Mouse (Mus musculus) kidney, postnatal 25 days (tissue): ENCODE measurements around the gene Pfn1.
A peak's percentile ranks its signal among the peaks of the same experiment; 100 is the strongest.

Experiments used
- DNase-seq, 2 experiments: peaks; one replicate each; pipeline ENCODE4 v3.0.0; 2021; ENCODE audit warnings: mixed read lengths in 2 of 2

Pfn1 gene

GRCm38 (mm10) chr11:70637764-70638163 lies 16.7 kb downstream of the Pfn1 start:
- DNase-seq: no peak

GRCm38 (mm10) chr11:70635601-70636000 lies 18.8 kb downstream of the Pfn1 start:
- peak in 1 of 2 experiments; percentile 35 for DNase-seq

GRCm38 (mm10) chr11:70630129-70630528 lies 24.3 kb downstream of the Pfn1 start:
- DNase-seq: peak; percentile 62 to 79

- DNase-seq: peak in 1 of 2 experiments; percentile 37
Measured at GRCm38 (mm10) chr11:70629557-70629956, 24.9 kb downstream of the Pfn1 start.

- DNase-seq: no peak
Measured at GRCm38 (mm10) chr11:70628431-70628830, 26.0 kb downstream of the Pfn1 start.

GRCm38 (mm10) chr11:70626877-70627276 lies 27.6 kb downstream of the Pfn1 start:
- peak in 1 of 2 experiments; percentile 47 for DNase-seq

- peak; percentile 49 to 76 for DNase-seq
Measured at GRCm38 (mm10) chr11:70625473-70625872, 29.0 kb downstream of the Pfn1 start.

GRCm38 (mm10) chr11:70623053-70623742 lies 31.2 kb downstream of the Pfn1 start:
- DNase-seq: peak in 1 of 2 experiments; percentile 31

GRCm38 (mm10) chr11:70621972-70622814 lies 32.3 kb downstream of the Pfn1 start:
- DNase-seq: no peak

- no peak for DNase-seq
Measured at GRCm38 (mm10) chr11:70619101-70619500, 35.3 kb downstream of the Pfn1 start, which contains the start of gene Chrne. TSS of gene Chrne (minus strand) at chr11:70619216.

- DNase-seq: no peak
Measured at GRCm38 (mm10) chr11:70615516-70616093, 38.8 kb downstream of the Pfn1 start, which contains the start of gene 4930544D05Rik. TSS of gene 4930544D05Rik (plus strand) at chr11:70615848.

GRCm38 (mm10) chr11:70615074-70615473 lies 39.4 kb downstream of the Pfn1 start:
- peak; percentile 79 to 84 for DNase-seq

- DNase-seq: peak; percentile 31 to 57
Measured at GRCm38 (mm10) chr11:70612505-70612904, 41.9 kb downstream of the Pfn1 start.

GRCm38 (mm10) chr11:70610752-70611151 lies 43.7 kb downstream of the Pfn1 start:
- DNase-seq: no peak

GRCm38 (mm10) chr11:70608381-70609066 lies 45.9 kb downstream of the Pfn1 start:
- peak; percentile 67 to 87 for DNase-seq

- no peak for DNase-seq
Measured at GRCm38 (mm10) chr11:70607611-70608010, 46.8 kb downstream of the Pfn1 start.

GRCm38 (mm10) chr11:70606717-70607116 lies 47.7 kb downstream of the Pfn1 start:
- no peak for DNase-seq

GRCm38 (mm10) chr11:70605024-70605566 lies 49.3 kb downstream of the Pfn1 start:
- peak; percentile 80 to 87 for DNase-seq
